Mouse (Mus musculus): ENCODE results near the gene Polr1c.
A peak's percentile ranks its signal among the peaks of the same experiment; 100 is the strongest.

Polr1c gene

DNA sequence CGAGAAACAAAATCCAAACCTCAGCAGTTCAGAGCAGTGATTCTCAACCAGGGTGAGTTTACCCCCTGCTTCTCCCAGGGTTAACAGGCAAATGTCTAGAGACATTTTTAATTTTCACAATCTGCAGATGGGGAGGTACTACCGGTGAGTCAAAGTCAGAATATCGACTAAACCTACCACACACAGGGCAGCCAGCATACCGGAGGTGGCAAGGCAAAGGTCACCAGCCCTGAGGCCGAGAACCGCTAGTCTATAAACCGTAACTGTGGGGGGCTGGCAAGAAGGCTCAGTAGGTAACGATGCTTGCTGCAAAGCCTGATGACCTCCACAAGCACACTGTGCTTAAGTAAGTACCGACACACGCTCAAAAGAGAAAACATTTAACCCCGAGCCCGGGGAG, 17.6 kb upstream of the Polr1c start:
- DNase-seq: no peak

DNA sequence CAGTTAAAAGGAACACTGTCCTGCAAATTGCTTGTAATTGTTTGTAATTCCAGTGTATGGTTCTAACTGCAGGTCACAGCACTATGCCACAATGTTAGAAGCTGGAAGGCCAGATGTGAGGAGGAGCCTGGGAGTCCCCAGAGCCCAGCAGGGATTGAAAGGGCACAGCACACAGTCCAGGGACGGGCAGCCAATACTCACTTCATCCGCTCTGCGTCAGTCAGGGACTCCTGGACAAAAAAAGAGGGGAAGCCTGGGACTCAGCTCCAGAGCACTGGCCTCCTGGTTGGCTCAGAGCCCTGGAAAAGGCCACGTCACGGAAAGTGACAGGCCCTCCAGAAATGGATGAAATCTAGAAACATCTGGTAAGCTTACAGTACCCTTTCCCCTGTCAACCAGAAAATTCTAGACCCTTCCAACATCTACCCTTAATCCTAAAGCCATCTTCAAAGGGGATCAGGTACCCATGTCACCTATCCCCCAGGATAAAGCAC, 14.4 kb upstream of the Polr1c start:
- DNase-seq: no peak

DNA sequence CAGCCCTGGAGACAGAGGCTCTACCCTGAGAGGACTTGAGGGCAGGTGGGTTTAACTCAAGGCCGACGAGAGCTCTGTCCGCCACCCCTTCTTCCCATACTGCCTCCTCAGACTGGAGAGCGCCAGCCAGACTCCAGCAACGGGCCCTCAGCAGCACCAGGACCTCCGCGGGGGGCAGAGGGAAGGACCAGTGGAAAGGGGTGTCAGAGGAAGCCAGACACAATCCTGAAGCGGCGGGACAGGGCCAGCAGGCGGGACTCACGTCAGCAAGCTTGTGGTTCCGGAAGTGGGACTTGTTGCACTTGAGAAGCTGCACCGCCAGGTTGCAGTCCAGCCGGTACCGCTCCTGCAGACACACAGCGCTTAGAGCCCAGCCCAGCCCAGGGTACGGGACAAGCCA, 11.8 kb upstream of the Polr1c start:
- no peak for DNase-seq

DNA sequence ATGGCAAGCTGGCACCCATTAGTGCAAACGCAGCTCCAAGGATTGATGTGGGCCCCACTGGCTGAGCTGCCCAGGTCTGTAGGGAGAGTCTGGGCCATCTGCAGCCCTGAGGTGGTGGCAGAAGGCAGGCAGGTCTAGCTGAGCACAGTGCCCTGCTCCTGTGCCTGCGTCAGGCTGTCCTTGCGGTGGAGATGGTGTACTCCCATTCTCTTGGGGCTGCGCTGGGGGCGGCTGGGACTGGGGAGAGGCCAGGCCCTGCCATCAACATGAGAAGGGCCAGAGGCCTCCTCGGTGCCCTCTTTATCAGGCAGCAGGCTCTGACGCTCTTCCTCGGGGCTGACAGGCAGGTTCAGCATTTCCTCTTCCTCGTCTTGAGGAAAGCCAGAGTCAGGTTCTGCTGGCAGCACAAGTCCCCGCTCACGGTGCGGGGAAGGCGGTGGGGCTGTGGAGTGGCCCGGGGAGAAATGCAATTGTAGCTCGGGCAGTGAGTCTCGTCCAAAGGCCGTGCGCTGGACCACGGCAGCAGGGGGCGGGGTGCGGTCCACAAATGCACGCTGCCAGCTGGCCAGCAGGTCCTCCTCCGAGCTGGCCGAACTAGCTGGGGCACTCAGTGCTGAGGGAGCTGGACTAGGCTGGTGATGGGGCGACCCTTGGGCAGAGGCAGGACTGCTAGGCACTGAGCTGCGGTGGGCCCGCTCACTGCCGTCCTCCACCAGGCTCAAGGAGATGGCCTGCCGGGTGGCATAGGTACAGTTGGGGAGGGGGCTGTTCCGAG, 10.6 kb upstream of the Polr1c start:
- DNase-seq: peak; percentile 42 to 74

DNA sequence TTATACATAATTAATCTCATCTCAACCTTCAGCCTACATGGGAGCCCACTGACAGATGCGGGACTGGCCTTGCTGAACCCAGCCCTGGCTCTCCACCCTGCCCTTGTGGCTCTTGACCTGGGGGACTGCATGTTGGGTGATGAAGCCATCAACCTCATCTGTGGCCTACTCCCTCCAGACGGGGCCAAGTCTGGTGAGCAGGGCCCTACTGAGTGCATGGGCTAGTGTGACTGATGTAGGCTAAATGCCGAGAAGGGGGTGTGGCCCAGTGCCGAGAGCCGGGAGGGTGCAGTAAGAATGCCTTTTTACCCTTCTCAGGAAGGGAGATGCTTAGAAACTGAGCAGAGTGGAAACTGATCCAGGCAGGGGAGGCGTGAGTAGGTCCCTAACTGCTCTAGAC, 7.3 kb upstream of the Polr1c start:
- no peak for DNase-seq

DNA sequence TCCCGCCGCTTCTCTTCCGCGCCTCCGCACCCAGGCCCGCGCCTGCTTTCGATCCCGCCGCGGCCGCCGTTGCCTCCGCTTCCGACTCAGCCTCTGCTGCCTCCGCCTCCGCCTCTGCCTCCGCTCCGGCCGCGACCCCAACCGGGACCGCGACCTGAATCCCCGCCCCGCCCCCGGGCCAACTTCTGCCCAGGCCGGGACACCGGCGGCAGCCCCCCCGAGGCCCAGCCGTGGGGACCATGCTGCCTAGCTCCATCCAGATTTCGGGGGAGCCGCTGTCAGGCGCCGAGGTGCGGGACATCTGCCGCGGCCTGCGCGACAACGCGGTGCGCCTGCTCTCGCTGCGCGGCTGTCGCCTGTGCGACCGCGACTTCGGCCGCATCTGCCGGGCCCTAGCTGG, 6.3 kb upstream of the Polr1c start:
- DNase-seq: no peak

DNA sequence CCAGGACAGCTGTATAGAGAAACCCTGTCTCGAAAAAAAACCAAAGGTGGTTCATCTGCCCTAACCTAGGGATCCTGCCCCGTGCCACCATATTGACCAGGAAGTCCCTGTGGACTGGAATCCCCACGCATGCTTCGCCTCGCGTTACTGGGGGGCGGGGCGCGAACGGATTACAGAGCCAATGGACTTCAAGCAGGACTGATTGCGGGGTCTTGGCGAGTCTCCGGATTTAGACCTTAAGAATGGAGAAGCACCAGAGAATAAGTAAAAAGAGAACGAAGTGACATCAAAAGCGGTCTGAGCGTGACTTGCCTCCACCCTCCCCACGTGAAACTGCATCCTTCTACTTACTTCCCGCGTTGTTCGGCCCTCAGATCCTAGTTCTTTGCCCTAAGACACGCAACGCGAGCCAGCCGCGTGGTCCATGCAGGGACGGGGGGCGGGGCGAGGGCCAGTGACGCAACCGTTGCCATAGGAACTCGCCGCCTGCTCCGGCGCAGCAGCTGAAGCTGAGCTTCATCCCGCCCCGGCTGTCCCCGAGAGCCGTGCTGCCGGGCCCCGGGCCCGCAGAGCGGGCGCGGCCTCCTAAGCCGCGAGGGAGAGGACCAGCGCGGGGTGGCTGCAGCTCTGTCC, 5.7 kb upstream of the Polr1c start, which contains the start of gene Lrrc73:
Gene Lrrc73 (plus strand): TSS at position 80 of the 633 bp plus-strand sequence.
- peak; percentile 94 to 98 for DNase-seq

DNA sequence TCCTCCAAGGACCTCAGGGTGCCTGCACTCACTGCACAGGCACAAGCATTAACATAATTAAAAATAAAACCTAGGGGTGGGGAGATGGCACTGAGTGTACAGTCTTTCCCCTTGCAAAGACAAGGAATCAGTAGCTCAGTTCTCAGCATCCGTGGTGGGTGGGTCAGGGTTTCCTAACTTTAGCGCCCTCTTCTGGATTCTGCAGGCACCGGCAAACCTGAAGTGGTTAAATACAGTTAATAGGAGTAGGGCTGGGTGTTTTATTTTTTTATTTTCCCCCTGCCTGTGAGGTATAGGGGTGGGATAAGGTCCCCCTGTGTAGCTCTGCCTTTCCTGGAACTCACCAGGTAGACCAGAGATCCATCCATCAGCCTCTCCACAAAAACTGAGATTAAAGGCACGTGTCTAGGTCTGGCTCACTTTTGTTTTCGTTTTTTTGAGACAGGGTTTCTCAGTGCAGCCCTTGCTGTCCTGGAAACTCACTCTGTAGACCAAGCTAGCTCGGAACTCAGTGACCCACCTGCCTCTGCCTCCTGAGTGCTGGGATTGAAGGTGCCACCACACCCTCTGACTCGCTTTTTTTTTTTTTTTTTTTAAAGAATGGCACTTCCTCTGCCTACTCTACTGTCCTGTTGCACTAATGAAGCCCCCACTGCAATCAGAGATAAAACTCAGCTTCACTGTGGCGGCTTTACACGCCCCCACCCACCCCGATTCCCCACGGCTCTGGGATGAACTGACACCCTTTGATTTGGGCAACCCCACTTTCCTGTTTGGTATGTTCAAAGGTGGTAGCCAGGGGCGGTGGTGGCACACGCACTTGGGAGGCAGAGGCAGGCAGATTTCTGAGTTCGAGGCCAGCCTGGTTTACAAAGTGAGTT, 5.0 kb upstream of the Polr1c start:
- peak; percentile 45 to 60 for DNase-seq

DNA sequence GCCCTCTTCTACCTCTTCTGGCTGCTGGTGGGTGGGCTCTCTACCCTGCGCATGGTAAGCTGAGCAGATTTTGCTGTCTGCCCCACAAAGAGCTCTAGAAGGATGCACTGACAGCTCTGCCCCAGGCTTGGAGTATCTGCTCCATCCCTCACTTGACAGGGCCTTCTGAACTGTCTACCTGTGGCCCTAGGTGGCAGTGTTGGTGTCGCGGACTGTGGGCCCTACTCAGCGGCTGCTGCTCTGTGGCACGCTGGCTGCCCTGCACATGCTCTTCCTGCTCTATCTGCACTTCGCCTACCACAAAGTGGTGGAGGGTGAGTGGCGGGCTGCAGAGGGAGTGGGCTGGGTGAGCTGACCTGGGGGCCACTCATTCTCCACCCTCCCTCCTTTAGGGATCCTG, 3.3 kb upstream of the Polr1c start:
- peak in 1 of 2 experiments; percentile 42 for DNase-seq

DNA sequence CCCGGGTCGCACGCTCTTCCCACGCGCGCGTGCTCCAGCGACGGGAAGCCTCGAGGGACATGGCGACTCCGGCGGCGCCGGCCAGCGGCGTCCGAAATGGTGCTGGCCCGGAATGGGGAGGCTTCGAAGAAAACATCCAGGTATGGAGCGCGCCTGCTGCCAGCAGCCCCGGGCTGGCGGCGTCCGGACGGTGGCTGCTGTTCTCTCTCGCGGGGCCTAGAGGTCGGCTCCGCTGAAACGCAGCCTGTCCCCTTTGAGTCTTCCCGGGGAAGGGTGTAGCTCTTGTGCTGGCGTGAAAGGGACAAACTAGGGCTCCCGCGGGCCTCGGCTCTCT, 302 bp upstream of the Polr1c start:
- DNase-seq: no peak

DNA sequence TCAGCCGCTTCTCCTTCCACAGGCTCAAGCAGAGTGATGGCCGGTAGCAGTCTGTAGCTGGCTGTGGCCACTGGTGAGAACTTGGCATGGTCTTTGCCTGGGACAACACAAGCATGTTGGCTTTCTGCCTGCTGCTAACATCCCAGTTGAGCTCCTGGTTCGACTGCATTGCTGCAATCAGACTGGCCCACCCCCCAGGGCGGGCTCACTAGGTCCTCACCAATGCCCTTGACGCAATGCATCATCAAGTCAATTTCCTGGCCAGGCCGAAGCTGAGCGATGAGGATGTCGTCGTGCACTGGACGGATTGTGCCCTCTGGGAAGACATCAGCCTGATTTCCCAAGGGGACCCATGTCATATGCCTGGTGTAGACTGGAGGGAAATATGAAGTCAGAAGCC, 3.3 kb downstream of the Polr1c start:
- DNase-seq: no peak

DNA sequence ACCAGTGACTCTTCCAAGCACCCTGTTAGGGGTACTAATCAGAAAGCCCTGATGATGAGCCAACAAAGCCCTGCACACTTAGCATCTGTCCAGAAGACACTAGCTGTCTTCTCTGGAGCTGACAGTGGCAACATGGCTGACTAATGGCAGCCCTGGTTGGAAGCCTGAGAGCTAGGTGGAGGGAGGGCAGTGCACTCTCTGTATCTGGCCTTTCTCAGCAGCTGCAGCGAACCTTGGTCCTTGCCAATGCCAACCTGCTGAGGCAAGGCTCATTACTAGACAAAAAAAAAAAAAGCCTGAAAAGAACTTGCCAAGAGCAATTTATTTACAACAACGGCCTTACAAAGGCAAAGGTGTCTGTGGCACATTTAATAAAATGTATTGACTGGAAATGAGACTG, 4.2 kb downstream of the Polr1c start:
- DNase-seq: peak; percentile 58 to 60

DNA sequence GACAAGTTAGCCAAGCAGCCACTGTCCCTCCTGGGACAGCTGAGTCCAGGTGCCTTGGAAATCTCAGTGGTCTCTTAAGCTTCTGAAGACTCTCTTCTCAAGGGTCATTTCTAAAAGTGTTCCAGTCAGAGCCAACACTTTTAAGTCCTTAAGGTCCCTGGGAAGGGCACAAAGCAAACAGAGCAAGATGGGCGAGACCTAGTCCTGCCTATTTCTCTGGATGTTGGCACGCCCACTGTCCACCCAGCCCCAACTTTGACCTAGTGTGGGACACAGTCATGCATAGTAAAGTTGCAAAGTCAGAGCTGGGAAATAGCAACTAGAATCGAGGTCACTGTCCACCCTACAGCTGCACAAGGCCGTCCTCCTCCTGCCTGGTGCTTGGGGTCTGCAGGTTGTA, 4.9 kb downstream of the Polr1c start:
- DNase-seq: peak; percentile 42 to 44

DNA sequence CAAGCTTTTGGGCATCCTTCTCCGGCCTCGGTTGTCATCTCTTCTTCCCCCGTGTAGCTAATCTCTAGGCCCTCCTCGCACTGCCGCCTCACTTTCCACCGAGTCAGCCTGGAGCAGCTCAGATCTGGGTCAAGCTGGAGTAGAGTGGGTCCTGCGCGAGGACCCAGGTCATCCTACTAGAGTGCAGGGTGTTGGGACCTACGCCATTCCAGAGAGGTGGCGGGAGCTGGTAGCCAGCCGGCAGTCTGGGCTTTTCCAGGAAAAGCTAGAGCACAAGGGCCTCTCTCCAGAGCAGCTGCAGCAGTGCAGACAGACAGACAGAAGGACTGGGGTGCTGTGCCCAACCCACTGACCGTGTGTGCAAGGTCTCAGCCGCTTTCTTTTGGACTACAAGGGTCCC, 5.6 kb downstream of the Polr1c start:
- DNase-seq: no peak

DNA sequence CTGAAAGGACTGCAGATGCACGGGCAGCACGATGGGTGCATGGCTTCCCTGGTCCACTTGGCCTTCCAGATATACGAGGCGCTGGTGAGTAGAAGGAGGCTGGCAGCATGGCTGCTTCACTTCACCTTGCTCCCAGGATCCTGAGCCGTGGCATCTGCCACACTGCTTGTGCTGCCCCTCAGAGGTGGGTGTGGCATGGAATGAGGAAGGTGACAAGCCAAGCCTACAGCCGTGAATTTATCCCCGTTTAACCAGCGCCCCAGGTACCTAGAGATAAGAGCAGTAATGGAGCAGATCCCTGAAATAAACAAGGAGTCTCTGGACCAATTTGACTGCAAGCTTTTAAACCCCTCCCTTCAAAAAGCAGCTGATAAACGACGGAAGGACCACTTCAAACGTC, 6.4 kb downstream of the Polr1c start:
- DNase-seq: no peak

DNA sequence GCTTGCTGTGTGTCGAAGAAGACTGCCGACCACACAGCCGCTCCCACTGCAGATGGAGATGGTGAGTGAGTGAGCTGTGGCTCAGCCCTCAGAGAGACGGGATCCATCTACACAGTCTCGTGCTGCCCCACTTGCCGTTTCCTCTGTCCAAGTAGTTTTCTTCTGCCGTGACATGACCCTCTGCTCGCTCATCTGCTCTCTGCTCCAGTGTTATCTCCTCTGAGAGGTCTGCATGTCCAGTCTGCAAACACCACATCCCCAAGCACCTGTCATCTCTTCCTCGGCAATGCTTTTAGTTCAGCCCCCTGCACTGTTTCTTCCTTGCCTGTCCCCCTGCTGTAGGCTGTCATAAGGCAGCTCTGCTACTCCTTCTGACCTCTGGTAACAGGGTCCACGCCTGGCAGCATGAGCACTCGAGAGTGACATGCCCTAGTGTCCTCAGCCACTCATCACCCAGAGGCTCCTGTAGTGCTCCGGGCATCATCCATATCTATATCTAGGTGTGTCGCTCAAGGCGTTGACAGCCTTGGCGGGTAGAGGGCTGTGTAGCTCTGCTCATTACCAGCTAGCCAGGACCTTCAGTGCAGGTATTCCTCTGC, 8.2 kb downstream of the Polr1c start:
- DNase-seq: no peak

DNA sequence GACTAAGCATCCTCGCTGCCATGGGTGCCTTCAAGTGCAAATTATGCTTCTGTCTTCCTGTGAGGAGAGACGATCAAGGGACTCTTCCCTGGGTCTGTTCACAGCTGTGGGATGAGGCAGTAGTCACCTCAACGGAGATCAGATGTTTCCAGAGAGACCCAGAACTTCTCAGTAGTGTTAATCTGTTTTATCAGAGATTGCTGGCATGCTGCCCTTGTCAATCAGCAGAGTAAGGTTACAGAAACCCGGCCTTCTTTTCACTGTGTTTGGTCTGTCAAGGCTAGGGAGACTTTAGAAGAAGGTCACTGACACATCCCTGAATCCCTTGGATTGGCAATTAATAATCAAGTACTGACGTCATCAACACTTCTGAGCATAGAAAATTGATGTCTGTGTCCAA, 10.4 kb downstream of the Polr1c start:
- no peak for DNase-seq

DNA sequence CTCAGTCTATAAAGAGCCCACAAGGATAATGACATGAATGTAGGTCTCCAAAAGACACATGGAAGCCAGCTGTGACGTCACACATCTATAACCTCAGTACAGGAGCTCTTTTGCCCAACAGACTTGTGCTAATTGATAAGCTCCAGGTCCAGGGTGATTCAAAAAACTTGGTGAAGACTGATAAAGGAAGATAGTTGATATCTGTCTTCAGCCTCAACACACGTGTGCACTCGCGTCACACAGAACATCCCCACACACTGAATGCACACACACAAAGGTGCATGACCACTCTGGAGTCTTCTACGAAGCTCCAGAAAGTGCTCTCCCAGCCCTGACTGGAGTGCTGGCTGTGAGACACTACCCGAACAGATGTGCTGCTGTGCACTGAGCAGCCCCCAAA, 10.8 kb downstream of the Polr1c start:
- DNase-seq: no peak

DNA sequence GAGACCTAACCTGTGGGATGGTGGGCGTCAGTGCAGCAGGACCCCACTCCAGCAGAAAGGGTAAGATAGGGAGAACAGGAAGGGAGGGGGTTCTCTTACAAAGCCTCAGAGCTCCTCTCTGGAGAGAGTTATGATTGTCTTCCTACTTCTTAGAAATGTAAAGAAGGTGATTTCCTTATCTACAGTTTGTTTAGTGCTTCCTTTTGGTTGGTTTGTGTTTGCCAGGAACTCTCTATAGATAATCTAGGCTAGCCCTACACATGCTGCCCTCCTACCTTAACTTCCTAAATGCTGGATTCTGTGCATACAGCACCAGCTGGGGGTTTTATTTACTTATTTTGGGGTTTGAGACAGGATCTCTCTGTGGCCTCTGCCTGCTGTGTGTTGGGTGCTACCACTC, 11.8 kb downstream of the Polr1c start:
- no peak for DNase-seq

DNA sequence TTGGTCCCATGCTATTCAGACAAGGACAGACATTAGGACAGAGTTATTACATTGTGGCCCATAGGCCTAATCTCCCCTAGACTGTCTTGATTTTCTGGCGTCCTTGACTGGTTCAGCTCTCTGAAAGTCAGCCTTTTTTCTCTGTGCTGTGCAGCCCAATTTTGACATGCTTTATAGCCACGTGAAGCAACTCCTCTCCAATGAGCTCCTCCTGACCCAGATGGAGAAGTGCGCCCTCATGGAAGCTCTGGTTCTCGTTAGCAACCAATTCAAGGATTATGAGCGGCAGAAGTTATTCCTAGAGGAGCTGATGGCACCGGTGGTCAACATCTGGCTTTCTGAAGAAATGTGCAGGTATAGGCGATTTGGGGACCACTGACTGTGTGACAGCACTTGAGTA, 20.3 kb downstream of the Polr1c start:
- no peak for DNase-seq

DNA sequence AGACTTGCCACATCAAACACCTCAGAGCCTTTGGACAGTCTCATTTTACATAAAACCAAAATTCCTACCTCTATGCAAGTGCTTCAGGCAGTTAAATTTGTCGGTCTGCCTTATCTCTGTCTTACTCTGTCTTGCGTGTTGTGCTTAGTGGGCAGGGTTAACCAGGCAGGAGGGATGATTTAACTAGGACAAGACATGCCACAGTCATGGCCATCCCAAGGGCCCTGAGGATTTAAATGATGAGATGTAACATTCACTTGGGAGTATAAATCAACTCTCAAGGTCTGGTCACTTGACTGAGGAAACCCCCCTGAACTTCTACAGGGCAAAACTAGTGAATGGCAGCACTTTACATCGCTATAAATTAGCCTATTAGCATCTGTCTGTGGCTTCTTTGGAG, 26.3 kb downstream of the Polr1c start:
- no peak for DNase-seq

DNA sequence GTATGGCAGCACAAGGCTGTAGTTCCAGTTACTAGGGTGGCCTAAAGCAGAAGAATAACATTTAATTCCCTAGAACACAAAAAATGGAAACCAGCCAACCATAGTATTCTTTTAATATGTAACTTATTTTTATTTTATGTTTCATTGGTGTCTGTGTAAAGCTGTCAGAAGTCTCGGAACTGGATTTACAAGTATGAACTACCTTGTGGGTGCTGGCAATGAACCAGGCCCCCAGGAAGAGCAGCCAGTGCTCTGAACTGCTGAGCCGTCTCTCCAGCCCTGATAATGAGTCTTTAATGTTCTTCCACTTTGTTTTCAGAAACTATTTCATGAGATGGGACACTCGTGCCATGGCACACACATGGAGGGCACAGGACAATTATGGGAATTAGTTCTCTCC, 37.3 kb downstream of the Polr1c start:
- peak; percentile 15 to 29 for DNase-seq

DNA sequence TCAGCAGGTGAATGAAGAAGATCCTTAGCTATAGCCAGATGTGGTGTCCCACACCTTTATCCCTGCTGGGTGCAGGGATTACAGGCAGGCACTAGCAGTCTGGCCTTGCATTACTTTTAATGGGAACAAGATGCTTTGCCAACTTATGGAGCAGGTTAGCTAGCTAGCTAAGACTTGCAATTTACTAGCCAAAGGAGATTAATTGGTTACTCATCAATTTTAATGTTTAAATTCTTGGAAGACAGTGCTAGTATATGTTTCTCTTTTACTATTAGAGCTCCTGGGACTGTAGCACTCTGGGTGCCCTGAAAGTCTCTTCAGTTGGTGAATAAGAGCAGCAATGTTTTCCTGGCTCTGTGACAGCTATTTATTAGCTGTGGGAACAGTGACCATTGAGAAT, 41.2 kb downstream of the Polr1c start:
- peak in 1 of 2 experiments; percentile 39 for DNase-seq
